7 mouse cellular contexts compared by ENCODE assay signal in genomic region chr9:48354793-48355192, GRCm38 (mm10). TPM values are rescaled to one million over a fixed set of nuclear protein-coding genes. Genes with fewer than 3 reads are reported as not detected.
DNase-seq lines count a peak whose midpoint lies in the region; ATAC-seq lines count a peak whose summit lies in the region.

No protein-coding gene starts in this region.

- DNase-seq in CD8-positive naive resting alpha-beta T cell, adult 2 months (ENCODE audit: low read depth in 2 of 2, low spot score in 2 of 2) = peak; percentile 15 to 61
- peak; percentile 70 for DNase-seq in NIH3T3 (ENCODE audit: low read depth)
- DNase-seq in cerebellum, postnatal 10 days = peak; percentile 89 to 90
- peak; percentile 75 to 76 for DNase-seq in gastrocnemius, postnatal 36 days
- DNase-seq in layer of hippocampus, adult 9-10 months (ENCODE audit: low spot score) = peak; percentile 89
- DNase-seq in right cerebral cortex, postnatal 4 days = peak; percentile 56

- H3K4me1 ChIP-seq in lung, embryonic 16.5 days (replicated peaks; ENCODE audit: control insufficient read depth, insufficient read depth, low read length) = no peaks in the 10 kb centered on the region

- no peak overlapping the region for H3K27ac ChIP-seq in lung, embryonic 16.5 days (ENCODE audit: low read length)

- 30% methylated on average over 3 of the region's 3 CpGs for WGBS in lung, embryonic 16.5 days

- no peak overlapping the region for H3K4me3 ChIP-seq in lung, embryonic 16.5 days (ENCODE audit: low read length)

- no peaks in the 10 kb centered on the region for H3K27me3 ChIP-seq in lung, embryonic 16.5 days (ENCODE audit: control insufficient read depth, insufficient read depth, low read depth, low read length)

- intact Hi-C loops in gastrocnemius, postnatal 36 days (cut with DNase I) = loop anchor here (1.0 kb wide), 1 partner anchor 88 kb away; no protein-coding TSS in a partner anchor

- no peak overlapping the region for H3K4me2 ChIP-seq in lung, embryonic 16.5 days (ENCODE audit: low read depth, low read length)

- 0 out of 2 replicates have a peak, but pooled peaks have one; percentile 43 for ATAC-seq in lung, embryonic 16.5 days (ENCODE audit: low read depth)

- H3K36me3 ChIP-seq in lung, embryonic 16.5 days (ENCODE audit: control insufficient read depth, insufficient read depth, low read length) = no peaks in the 10 kb centered on the region

- no peaks in the 10 kb centered on the region for H3K9me3 ChIP-seq in lung, embryonic 16.5 days (ENCODE audit: control insufficient read depth, low read length)

- H3K9ac ChIP-seq in lung, embryonic 16.5 days (ENCODE audit: low read length) = no peak overlapping the region

RNA-seq across cellular contexts. Expression of gene Nxpe2, which starts 1.5 kb away (rescaled TPM):
- under 1 TPM; 0.18 to 0.74 TPM for total RNA-seq in gastrocnemius, postnatal 36 days (2021)
- polyA plus RNA-seq in lung, embryonic 16.5 days (2015; fragmentation: Nextera tagmentation; extraction: Ambion mirVana) = 1.3 and 1.5 TPM in 2 replicates

Comparison
In these comparisons a context has a peak if more than half of its experiments do, and no peak if none do; other contexts are left out.
1. DNase-seq: peak in every context shown above with its lines; median percentile 90 in cerebellum, postnatal 10 days; 89 in layer of hippocampus, adult 9-10 months; 76 in gastrocnemius, postnatal 36 days; 70 in NIH3T3; 56 in right cerebral cortex, postnatal 4 days; 38 in CD8-positive naive resting alpha-beta T cell, adult 2 months.